Mouse (Mus musculus) lung, embryonic 15.5 days (tissue): ENCODE measurements around the gene Xylb. TPM values are rescaled to one million over a fixed set of nuclear protein-coding genes. Genes with fewer than 3 reads are reported as not detected.

Experiments
- ATAC-seq: fragments of 200-750 bp; cut with Nextera tagmentation; 2 replicates; pipeline ENCODE4 v1.8.0; 2017; ENCODE audit warnings: moderate number of reproducible peaks, borderline replicate concordance; ENCODE audit not compliant: low FRiP score, low TSS enrichment; ENCODE audit errors: extremely low read depth
- H3K27ac ChIP-seq: fragments of 300-500 bp; sonication (generic); 2 replicates; pipeline ENCODE4 v1.5.1; 2015; ENCODE audit warnings: moderate library complexity, mild to moderate bottlenecking, inconsistent platforms
- H3K27me3 ChIP-seq: fragments of 300-500 bp; sonication (generic); 2 replicates; pipeline ENCODE4 v1.6.1; 2015; ENCODE audit warnings: inconsistent platforms
- H3K36me3 ChIP-seq: fragments of 300-500 bp; sonication (generic); 2 replicates; pipeline ENCODE4 v1.6.1; 2015; ENCODE audit warnings: inconsistent platforms
- H3K4me1 ChIP-seq: fragments of 300-500 bp; sonication (generic); 2 replicates; pipeline ENCODE4 v1.6.1; 2015; ENCODE audit warnings: inconsistent platforms
- H3K4me2 ChIP-seq: fragments of 300-500 bp; sonication (generic); 2 replicates; pipeline ENCODE4 v1.6.1; 2015; ENCODE audit warnings: inconsistent platforms, mild to moderate bottlenecking, moderate library complexity
- H3K4me3 ChIP-seq: fragments of 300-500 bp; sonication (generic); 2 replicates; pipeline ENCODE4 v1.5.1; 2015; ENCODE audit warnings: mild to moderate bottlenecking, inconsistent platforms
- H3K9ac ChIP-seq: fragments of 300-500 bp; sonication (generic); 2 replicates; pipeline ENCODE4 v1.6.1; 2015; ENCODE audit warnings: inconsistent platforms
- H3K9me3 ChIP-seq: fragments of 300-500 bp; sonication (generic); 2 replicates; pipeline ENCODE4 v1.6.1; 2016; ENCODE audit warnings: inconsistent platforms
- WGBS: fragments of 180-500 bp; shearing (Covaris S2); methylation state at CpG from one replicate; pipeline ENCODE4 v1.1.7; 2015; 5-methylcytosine and 5-hydroxymethylcytosine counted together
- polyA plus RNA-seq: library from polyadenylated mRNA; unstranded; fragments of >200 nt; fragmentation: Nextera tagmentation; extraction: Ambion mirVana; gene quantifications from 2 replicates; pipeline ENCODE4 v1.2.1, GENCODE M21; 2015

Xylb gene
- 4.3 and 4.9 TPM in 2 replicates for polyA plus RNA-seq

DNA sequence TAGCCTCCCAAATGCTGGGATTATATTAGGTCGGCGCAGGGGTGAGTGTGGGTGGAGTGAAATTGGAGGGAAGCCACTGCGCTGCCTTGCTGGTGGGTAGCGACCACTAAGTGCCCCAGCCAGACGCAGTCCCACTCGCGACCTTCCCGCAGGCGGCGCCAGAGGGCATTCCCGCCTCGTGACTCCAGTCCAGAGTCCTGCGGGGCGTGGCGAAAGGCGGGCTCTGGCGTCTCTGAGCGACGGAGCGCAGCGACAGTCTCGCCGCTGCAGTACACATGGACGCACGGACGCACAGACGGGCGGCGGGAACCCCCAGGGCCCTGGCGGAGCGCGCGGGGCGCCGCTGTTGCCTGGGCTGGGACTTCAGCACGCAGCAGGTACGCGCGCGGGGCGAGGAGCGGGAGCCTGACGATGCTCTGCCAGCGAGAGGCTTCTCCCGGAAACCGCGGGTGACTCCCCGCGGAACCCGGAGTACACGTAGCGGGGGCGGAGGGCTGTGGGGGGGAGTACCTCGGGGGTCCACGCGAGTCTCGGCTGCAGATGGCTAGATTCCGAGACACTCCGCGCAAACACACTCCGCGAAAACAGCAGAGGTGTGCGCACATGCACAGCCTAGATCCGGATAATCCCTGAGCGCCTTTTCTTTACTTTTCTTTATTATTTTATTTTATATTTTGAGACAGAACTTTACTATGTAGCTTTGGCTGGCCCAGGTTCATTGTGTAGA, at the start of gene Xylb:
Gene Xylb (plus strand): TSS at position 51 of the 727 bp plus-strand sequence.
- Histone ChIP-seq H3K4me2 (peak within 1 kb of the TSS; percentile 97), H3K9ac (peak within 1 kb of the TSS; percentile 68), H3K27ac (no peak within 1 kb of the TSS), H3K36me3 (no peaks in the 10 kb centered on the region), H3K27me3 (no peaks in the 10 kb centered on the region), H3K4me3 (peak within 1 kb of the TSS; percentile 71), H3K4me1 (0 out of 2 replicates have a peak, but pooled peaks cover 6% of the 10 kb centered on the region), H3K9me3 (no peaks in the 10 kb centered on the region)
- WGBS = 2% methylated on average over 65 of the region's 65 CpGs
- ATAC-seq = peak; percentile 89

GRCm38 (mm10) chr9:119309067-119309466, 48.1 kb upstream of the Xylb start:
- H3K36me3 ChIP-seq = no peaks in the 10 kb centered on the region
- ATAC-seq = no peak
- H3K9me3 ChIP-seq = no peaks in the 10 kb centered on the region
- no peak overlapping the region for H3K4me3 ChIP-seq
- H3K4me2 ChIP-seq = no peak overlapping the region
- no peaks in the 10 kb centered on the region for H3K27me3 ChIP-seq
- H3K4me1 ChIP-seq = 0 out of 2 replicates have a peak, but pooled peaks cover 5% of the 10 kb centered on the region
- H3K9ac ChIP-seq = no peak overlapping the region
- no peak overlapping the region for H3K27ac ChIP-seq
- 92% methylated on average over 1 of the region's 1 CpGs for WGBS

GRCm38 (mm10) chr9:119313096-119313495, 44.1 kb upstream of the Xylb start:
- no peak for ATAC-seq
- Histone ChIP-seq H3K27ac (no peak overlapping the region), H3K4me2 (no peak overlapping the region), H3K36me3 (no peaks in the 10 kb centered on the region), H3K9ac (no peak overlapping the region), H3K4me1 (0 out of 2 replicates have a peak, but pooled peaks cover 5% of the 10 kb centered on the region), H3K4me3 (no peak overlapping the region), H3K9me3 (no peaks in the 10 kb centered on the region), H3K27me3 (no peaks in the 10 kb centered on the region)
- WGBS = 91% methylated on average over 10 of the region's 10 CpGs

DNA sequence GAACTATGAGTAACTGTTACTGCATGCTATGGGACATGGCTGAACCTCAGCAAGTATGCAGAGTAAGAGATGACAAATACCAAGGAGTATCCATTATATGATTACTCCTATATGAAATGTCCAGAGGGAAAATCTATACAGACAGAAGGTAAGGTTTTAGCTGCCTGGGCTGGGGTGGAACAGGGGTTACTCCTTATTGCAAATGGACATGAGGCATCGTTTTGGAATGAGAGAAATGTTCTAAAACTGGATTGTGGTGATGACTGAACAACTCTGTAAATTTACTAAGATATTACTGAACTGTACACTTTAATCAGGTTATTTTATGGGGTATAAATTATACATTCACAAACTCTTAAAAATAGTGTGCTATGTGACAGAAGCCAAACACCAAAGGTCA, 38.3 kb upstream of the Xylb start:
- Histone ChIP-seq H3K4me2 (no peak overlapping the region), H3K9me3 (no peaks in the 10 kb centered on the region), H3K4me1 (peaks cover 20% of the 10 kb centered on the region), H3K36me3 (no peaks in the 10 kb centered on the region), H3K27ac (no peak overlapping the region), H3K27me3 (no peaks in the 10 kb centered on the region), H3K9ac (no peak overlapping the region), H3K4me3 (no peak overlapping the region)
- no peak for ATAC-seq
- WGBS = 90% methylated on average over 1 of the region's 1 CpGs

GRCm38 (mm10) chr9:119320446-119320845, 36.7 kb upstream of the Xylb start:
- Histone ChIP-seq H3K27ac (no peak overlapping the region), H3K4me1 (peaks cover 20% of the 10 kb centered on the region), H3K27me3 (no peaks in the 10 kb centered on the region), H3K4me2 (peak overlapping the region; percentile 94), H3K9me3 (no peaks in the 10 kb centered on the region), H3K4me3 (peak overlapping the region; percentile 88; the same call in 1 of the 2 replicates), H3K36me3 (no peaks in the 10 kb centered on the region), H3K9ac (no peak overlapping the region)
- WGBS = 75% methylated on average over 7 of the region's 7 CpGs
- no peak for ATAC-seq

- H3K27ac ChIP-seq = peak overlapping the region; percentile 85; the same call in 1 of the 2 replicates
Observed at GRCm38 (mm10) chr9:119320946-119321345, 36.2 kb upstream of the Xylb start.

GRCm38 (mm10) chr9:119321392-119322229, 35.6 kb upstream of the Xylb start:
- ATAC-seq = peak; percentile 55
- under 1% methylated on average over 59 of the region's 59 CpGs for WGBS
- Histone ChIP-seq H3K9me3 (no peaks in the 10 kb centered on the region), H3K9ac (peak overlapping the region; percentile 74), H3K36me3 (no peaks in the 10 kb centered on the region), H3K4me2 (peak overlapping the region; percentile 94), H3K27me3 (no peaks in the 10 kb centered on the region), H3K4me1 (peaks cover 20% of the 10 kb centered on the region), H3K4me3 (peak overlapping the region; percentile 88), H3K27ac (peak overlapping the region; percentile 85)

More at GRCm38 (mm10) chr9:119320946-119321345, 36.2 kb upstream of the Xylb start:
- WGBS = 10% methylated on average over 7 of the region's 7 CpGs
- no peaks in the 10 kb centered on the region for H3K9me3 ChIP-seq
- ATAC-seq = no peak
- H3K27me3 ChIP-seq = no peaks in the 10 kb centered on the region
- H3K4me1 ChIP-seq = peaks cover 20% of the 10 kb centered on the region
- peak overlapping the region; percentile 94 for H3K4me2 ChIP-seq
- no peaks in the 10 kb centered on the region for H3K36me3 ChIP-seq
- H3K4me3 ChIP-seq = peak overlapping the region; percentile 88
- peak overlapping the region; percentile 74 for H3K9ac ChIP-seq

GRCm38 (mm10) chr9:119322289-119323259, 34.6 kb upstream of the Xylb start, which contains the start of gene Oxsr1:
Gene Oxsr1, minus strand, starts transcription at chr9:119322427.
- Histone ChIP-seq H3K9me3 (no peaks in the 10 kb centered on the region), H3K27me3 (no peaks in the 10 kb centered on the region), H3K9ac (peak within 1 kb of the TSS; percentile 74), H3K4me2 (peak within 1 kb of the TSS; percentile 94), H3K27ac (peak within 1 kb of the TSS; percentile 87), H3K4me1 (peaks cover 20% of the 10 kb centered on the region), H3K36me3 (no peaks in the 10 kb centered on the region), H3K4me3 (peak within 1 kb of the TSS; percentile 88)
- WGBS = under 1% methylated on average over 76 of the region's 76 CpGs
- peak; percentile 96 for ATAC-seq

DNA sequence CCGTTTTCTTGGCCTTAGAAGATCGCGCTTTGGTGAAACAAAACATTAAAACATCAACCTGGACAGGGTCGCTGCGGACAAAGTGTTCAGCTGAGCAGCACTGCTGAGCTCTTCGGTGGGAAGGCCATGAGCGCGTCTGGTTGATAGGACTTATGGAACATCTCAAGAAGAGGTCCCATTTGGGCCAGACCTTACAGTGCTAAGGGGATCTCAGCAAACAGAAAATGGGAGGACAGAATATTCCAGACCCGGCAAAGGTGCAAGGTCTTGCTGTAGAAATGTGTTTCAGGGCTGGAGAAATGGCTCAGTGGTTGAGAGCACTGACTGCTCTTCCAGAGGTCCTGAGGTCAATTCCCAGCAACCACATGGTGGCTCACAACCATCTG, 33.9 kb upstream of the Xylb start:
- H3K27me3 ChIP-seq = no peaks in the 10 kb centered on the region
- 5% methylated on average over 9 of the region's 9 CpGs for WGBS
- peak overlapping the region; percentile 53 for H3K9ac ChIP-seq
- peak overlapping the region; percentile 87 for H3K27ac ChIP-seq
- peaks cover 20% of the 10 kb centered on the region for H3K4me1 ChIP-seq
- H3K4me2 ChIP-seq = peak overlapping the region; percentile 71
- no peaks in the 10 kb centered on the region for H3K9me3 ChIP-seq
- H3K4me3 ChIP-seq = peak overlapping the region; percentile 88
- no peak for ATAC-seq
- H3K36me3 ChIP-seq = no peaks in the 10 kb centered on the region

DNA sequence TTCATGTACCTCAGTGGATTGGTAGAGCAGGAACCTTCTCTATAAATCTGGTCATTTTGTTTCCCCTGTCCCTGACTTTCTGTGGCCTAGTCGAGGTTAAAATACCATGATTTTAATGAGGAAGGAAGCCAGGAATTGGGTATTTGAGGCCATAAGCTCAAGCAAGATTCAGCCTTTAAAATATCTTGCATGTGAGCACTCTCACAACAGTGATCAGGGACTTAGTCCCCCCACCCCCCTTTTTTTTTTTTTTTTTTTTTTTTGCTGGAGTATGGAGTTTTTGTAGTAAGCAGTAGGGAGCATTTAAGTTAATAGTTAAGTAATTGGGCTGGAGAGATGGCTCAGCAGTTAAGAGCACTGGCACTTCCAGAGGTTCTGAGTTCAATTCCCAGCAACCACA, 33.1 kb upstream of the Xylb start:
- H3K9ac ChIP-seq = no peak overlapping the region
- H3K4me1 ChIP-seq = peaks cover 20% of the 10 kb centered on the region
- no peak for ATAC-seq
- no peak overlapping the region for H3K4me2 ChIP-seq
- no peaks in the 10 kb centered on the region for H3K9me3 ChIP-seq
- H3K27ac ChIP-seq = no peak overlapping the region
- WGBS = 52% methylated on average over 1 of the region's 1 CpGs
- H3K27me3 ChIP-seq = no peaks in the 10 kb centered on the region
- H3K36me3 ChIP-seq = no peaks in the 10 kb centered on the region
- H3K4me3 ChIP-seq = no peak overlapping the region

DNA sequence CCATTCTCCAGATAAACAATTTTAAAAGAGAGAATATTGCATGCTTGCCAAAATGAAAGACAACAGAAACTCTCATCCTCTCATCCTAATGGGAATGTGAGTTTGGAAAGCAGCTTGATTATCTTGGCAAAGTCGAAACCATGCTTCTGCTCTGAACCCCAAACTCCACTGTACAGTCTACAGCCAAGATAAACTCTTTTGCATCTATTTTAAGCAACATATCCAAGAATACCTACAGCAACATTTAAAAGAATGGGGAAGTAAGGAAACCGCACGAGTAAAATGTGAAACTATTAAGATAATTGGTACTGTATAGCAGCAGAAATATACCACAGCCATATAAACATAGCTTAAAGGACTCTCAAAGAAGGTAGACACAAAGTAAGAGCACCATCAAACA, 28.7 kb upstream of the Xylb start:
- Histone ChIP-seq H3K36me3 (no peaks in the 10 kb centered on the region), H3K4me3 (no peak overlapping the region), H3K4me1 (no peaks in the 10 kb centered on the region; the same call in 1 of the 2 replicates), H3K9me3 (no peaks in the 10 kb centered on the region), H3K9ac (no peak overlapping the region), H3K27me3 (no peaks in the 10 kb centered on the region), H3K4me2 (no peak overlapping the region), H3K27ac (no peak overlapping the region)
- 70% methylated on average over 3 of the region's 3 CpGs for WGBS
- no peak for ATAC-seq
